Comparison of ENCODE assay signal across 8 mouse cellular contexts in genomic region chr11:70020731-70021263, GRCm38 (mm10). TPM values are rescaled to one million over a fixed set of nuclear protein-coding genes. Genes with fewer than 3 reads are reported as not detected.
DNase-seq lines count a peak whose midpoint lies in the region; ATAC-seq lines count a peak whose summit lies in the region.

No protein-coding gene starts in this region.

- WGBS in hindbrain, embryonic 16.5 days: under 1% methylated on average over 8 of the region's 8 CpGs
- 2% methylated on average over 8 of the region's 8 CpGs for WGBS in macrophage (ENCODE audit: missing documents)

- H3K4me3 ChIP-seq in hindbrain, embryonic 16.5 days (ENCODE audit: low read length): peak overlapping the region; percentile 77
- H3K4me3 ChIP-seq in macrophage (ENCODE audit: inconsistent target): peak overlapping the region; percentile 46

- peak overlapping the region; percentile 88 for H3K4me2 ChIP-seq in hindbrain, embryonic 16.5 days (ENCODE audit: low read length)

- peak; percentile 69 for ATAC-seq in hindbrain, embryonic 16.5 days

- no peaks in the 10 kb centered on the region for H3K27me3 ChIP-seq in hindbrain, embryonic 16.5 days (replicated peaks; ENCODE audit: control insufficient read depth, insufficient read depth, low read length)

- peaks cover 62% of the 10 kb centered on the region for H3K4me1 ChIP-seq in hindbrain, embryonic 16.5 days (ENCODE audit: control insufficient read depth, insufficient read depth, low read depth, low read length)

- no peaks in the 10 kb centered on the region for H3K36me3 ChIP-seq in hindbrain, embryonic 16.5 days (ENCODE audit: control insufficient read depth, insufficient read depth, low read length)
- H3K36me3 ChIP-seq in macrophage (ENCODE audit: inconsistent target): no peaks in the 10 kb centered on the region

- H3K27ac ChIP-seq in hindbrain, embryonic 16.5 days (ENCODE audit: low read depth, low read length): peak overlapping the region; percentile 96
- H3K27ac ChIP-seq in macrophage: peak overlapping the region; percentile 21; the same call in 1 of the 2 replicates

- peak; percentile 92 for DNase-seq in ZHBTc4 (ENCODE audit: low read depth, low spot score)
- DNase-seq in cerebellum, postnatal 36 days: peak; percentile 70 to 76
- DNase-seq in gastrocnemius, adult 18-20 months (ENCODE audit: low spot score): peak; percentile 87
- peak; percentile 55 to 80 for DNase-seq in left cerebral cortex, adult 8-10 months (ENCODE audit: low spot score in 2 of 2)
- peak; percentile 78 for DNase-seq in retina, postnatal 7 days (ENCODE audit: low read depth, low spot score)
- peak; percentile 82 for DNase-seq in thymus, postnatal 4 days

- H3K9me3 ChIP-seq in hindbrain, embryonic 16.5 days (ENCODE audit: control insufficient read depth, low read length): no peaks in the 10 kb centered on the region

- H3K79me2 ChIP-seq in macrophage (ENCODE audit: inconsistent target): peaks cover 10% of the 10 kb centered on the region; the same call in 1 of the 2 replicates

- peak overlapping the region; percentile 92 for H3K9ac ChIP-seq in hindbrain, embryonic 16.5 days (ENCODE audit: low read depth, low read length)

RNA-seq across cellular contexts. Expression of gene Dlg4, which starts 4.1 kb away (rescaled TPM):
- total RNA-seq in gastrocnemius, adult 18-20 months (2021): 1 to 10 TPM; 3.4 to 5.3 TPM
- polyA plus RNA-seq in hindbrain, embryonic 16.5 days (2015; fragmentation: Nextera tagmentation; extraction: Ambion mirVana): 23.1 and 23.4 TPM in 2 replicates
- 100 to 1,000 TPM; 721 to 849 (median 797) TPM for total RNA-seq in left cerebral cortex, adult 8-10 months (2022)
- 10 to 100 TPM in 21 of 26 experiments, 1 to 10 TPM in 5; 5.2 to 55.5 (median 26.9) TPM for total RNA-seq in macrophage (2018; cell fraction: chromatin; rRNA removed)
- 1 to 10 TPM; 3.1 to 7.4 (median 5.3) TPM for total RNA-seq in macrophage (2018; cell fraction: cytosol; rRNA removed)
- 10 to 100 TPM in 13 of 26 experiments, 1 to 10 TPM in 13; 2.6 to 27.1 (median 10.4) TPM for total RNA-seq in macrophage (2018; cell fraction: nucleus; rRNA removed)
- 4.4 to 6.6 TPM (median 4.6 TPM) in 3 replicates for polyA plus RNA-seq in macrophage (2018)

RNA-seq across cellular contexts. Expression of gene Acadvl, which starts 5.6 kb away (rescaled TPM):
- total RNA-seq in gastrocnemius, adult 18-20 months (2021): 100 to 1,000 TPM; 319 to 378 TPM
- 66.6 and 69.1 TPM in 2 replicates for polyA plus RNA-seq in hindbrain, embryonic 16.5 days (2015; fragmentation: Nextera tagmentation; extraction: Ambion mirVana)
- 10 to 100 TPM; 57.9 to 68.3 (median 61.2) TPM for total RNA-seq in left cerebral cortex, adult 8-10 months (2022)
- total RNA-seq in macrophage (2018; cell fraction: chromatin; rRNA removed): 10 to 100 TPM; 20.7 to 93.3 (median 43.6) TPM
- total RNA-seq in macrophage (2018; cell fraction: cytosol; rRNA removed): 10 to 100 TPM; 23.4 to 38.3 (median 32.4) TPM
- total RNA-seq in macrophage (2018; cell fraction: nucleus; rRNA removed): 10 to 100 TPM; 11.5 to 41.3 (median 23.5) TPM
- 31.8 to 39.7 TPM (median 37.2 TPM) in 3 replicates for polyA plus RNA-seq in macrophage (2018)

RNA-seq across cellular contexts. Expression of gene Dvl2, which starts 20.4 kb away (rescaled TPM):
- total RNA-seq in gastrocnemius, adult 18-20 months (2021): 1 to 10 TPM; 3.5 to 4.3 TPM
- polyA plus RNA-seq in hindbrain, embryonic 16.5 days (2015; fragmentation: Nextera tagmentation; extraction: Ambion mirVana): 21.0 and 25.4 TPM in 2 replicates
- total RNA-seq in left cerebral cortex, adult 8-10 months (2022): 10 to 100 TPM; 28.0 to 36.9 (median 32.9) TPM
- 100 to 1,000 TPM in 1 of 26 experiments, 10 to 100 TPM in 25; 10.7 to 113 (median 32.6) TPM for total RNA-seq in macrophage (2018; cell fraction: chromatin; rRNA removed)
- total RNA-seq in macrophage (2018; cell fraction: cytosol; rRNA removed): 10 to 100 TPM in 20 of 26 experiments, 1 to 10 TPM in 6; 5.2 to 24.7 (median 11.7) TPM
- 10 to 100 TPM in 25 of 26 experiments, 1 to 10 TPM in 1; 8.3 to 75.4 (median 18.6) TPM for total RNA-seq in macrophage (2018; cell fraction: nucleus; rRNA removed)
- 10.8 to 21.7 TPM (median 11.8 TPM) in 3 replicates for polyA plus RNA-seq in macrophage (2018)

RNA-seq across cellular contexts. Expression of gene Phf23, which starts 25.2 kb away (rescaled TPM):
- total RNA-seq in gastrocnemius, adult 18-20 months (2021): 10 to 100 TPM; 18.0 to 19.2 TPM
- 54.2 and 55.4 TPM in 2 replicates for polyA plus RNA-seq in hindbrain, embryonic 16.5 days (2015; fragmentation: Nextera tagmentation; extraction: Ambion mirVana)
- 10 to 100 TPM; 49.6 to 59.9 (median 51.8) TPM for total RNA-seq in left cerebral cortex, adult 8-10 months (2022)
- 100 to 1,000 TPM in 8 of 26 experiments, 10 to 100 TPM in 18; 23.7 to 164 (median 80.6) TPM for total RNA-seq in macrophage (2018; cell fraction: chromatin; rRNA removed)
- total RNA-seq in macrophage (2018; cell fraction: cytosol; rRNA removed): 10 to 100 TPM; 27.6 to 98.4 (median 78.8) TPM
- total RNA-seq in macrophage (2018; cell fraction: nucleus; rRNA removed): 100 to 1,000 TPM in 7 of 26 experiments, 10 to 100 TPM in 19; 30.0 to 122 (median 64.8) TPM
- 62.4 to 122 TPM (median 77.3 TPM) in 3 replicates for polyA plus RNA-seq in macrophage (2018)

RNA-seq across cellular contexts. Expression of gene Gabarap, which starts 29.9 kb away (rescaled TPM):
- total RNA-seq in gastrocnemius, adult 18-20 months (2021): 100 to 1,000 TPM; 211 to 222 TPM
- 576 and 581 TPM in 2 replicates for polyA plus RNA-seq in hindbrain, embryonic 16.5 days (2015; fragmentation: Nextera tagmentation; extraction: Ambion mirVana)
- 100 to 1,000 TPM; 218 to 247 (median 236) TPM for total RNA-seq in left cerebral cortex, adult 8-10 months (2022)
- total RNA-seq in macrophage (2018; cell fraction: chromatin; rRNA removed): 100 to 1,000 TPM in 7 of 26 experiments, 10 to 100 TPM in 19; 56.3 to 126 (median 88.5) TPM
- total RNA-seq in macrophage (2018; cell fraction: cytosol; rRNA removed): 1,000 to 10,000 TPM in 6 of 26 experiments, 100 to 1,000 TPM in 20; 786 to 1,340 (median 936) TPM
- 100 to 1,000 TPM; 151 to 434 (median 234) TPM for total RNA-seq in macrophage (2018; cell fraction: nucleus; rRNA removed)
- polyA plus RNA-seq in macrophage (2018): 791 to 1,264 TPM (median 1,032 TPM) in 3 replicates

Comparison
In these comparisons a context has a peak if more than half of its experiments do, and no peak if none do; other contexts are left out.
1. Peak in every context shown above with its lines: DNase-seq, ATAC-seq, H3K4me3 ChIP-seq and H3K27ac ChIP-seq.
2. RNA of gene Dlg4, which starts 4.1 kb away (total RNA-seq): 721 to 849 TPM in left cerebral cortex, adult 8-10 months; 3.4 to 5.3 TPM in gastrocnemius, adult 18-20 months; every median in the first group is over 100 times any median in the second.
3. RNA of gene Acadvl, which starts 5.6 kb away (total RNA-seq): 319 to 378 TPM in gastrocnemius, adult 18-20 months; 57.9 to 68.3 TPM in left cerebral cortex, adult 8-10 months; every median in the first group is over 4 times any median in the second.
4. RNA of gene Dvl2, which starts 20.4 kb away (total RNA-seq): 28.0 to 36.9 TPM in left cerebral cortex, adult 8-10 months; 3.5 to 4.3 TPM in gastrocnemius, adult 18-20 months; every median in the first group is over 4 times any median in the second.